Mouse (Mus musculus): ENCODE results near the gene Atp4a.

GRCm38 (mm10) chr7:30769236-30769635 is 57.2 kb downstream of the Atp4a start:
- no peak for TF ChIP-seq CTCF (IDR thresholded peaks at IDR 0.05; ENCODE audit: borderline replicate concordance, extremely low read depth, insufficient read depth, insufficient read length)
- TF ChIP-seq POLR2A (IDR thresholded peaks at IDR 0.05; ENCODE audit: borderline replicate concordance, extremely low read depth, insufficient read depth, insufficient read length, poor library complexity, severe bottlenecking), result no peak

Measured in brain, embryonic 14.5 days (tissue).